Mouse (Mus musculus) layer of hippocampus, adult 9-10 months (tissue): ENCODE measurements around the gene Pdia4.
A peak's percentile ranks its signal among the peaks of the same experiment; 100 is the strongest.
"Not testable (repeated sequence)": the region's sequence is repeated elsewhere in the genome, so short reads cannot be mapped to it uniquely, and the experiment has no call there.

Source experiments
- DNase-seq: peaks from one replicate; pipeline ENCODE4 v3.0.0; 2022; ENCODE audit warnings: low spot score

Pdia4 gene

DNA sequence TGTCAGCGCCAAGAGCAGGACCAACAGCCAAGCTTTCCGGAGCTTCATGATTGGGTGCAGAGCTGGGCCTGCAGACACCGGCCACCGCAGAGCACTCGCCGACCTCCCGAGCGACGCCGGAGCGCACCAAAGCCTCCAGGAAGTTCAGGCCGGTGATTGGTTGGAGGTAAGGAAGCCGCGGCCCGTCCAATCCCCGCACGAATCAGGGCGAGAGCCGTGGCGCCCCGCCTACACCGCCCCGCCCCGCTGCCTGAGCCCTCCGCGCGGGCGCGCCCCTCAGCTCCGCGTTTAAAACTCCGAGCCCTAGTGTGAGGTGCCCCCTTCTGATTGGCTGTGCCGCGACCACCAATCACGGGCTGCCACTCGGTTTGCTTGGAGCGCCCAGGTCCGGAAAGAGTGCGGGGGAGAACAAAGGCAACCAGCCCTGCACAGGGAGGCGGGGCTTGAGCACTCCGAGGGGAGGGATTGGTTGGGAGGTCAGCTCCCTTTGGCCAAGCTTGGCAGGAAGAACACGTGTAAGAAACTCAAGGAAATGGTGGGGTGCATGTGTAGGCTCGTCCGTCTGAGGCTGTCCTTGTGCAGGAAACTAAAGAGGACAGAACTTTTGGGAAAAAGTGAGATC is at the start of gene Pdia4:
Pdia4 (minus strand) TSS at position 174 of the 622 bp plus-strand sequence.
- DNase-seq: peak; percentile 90

DNA sequence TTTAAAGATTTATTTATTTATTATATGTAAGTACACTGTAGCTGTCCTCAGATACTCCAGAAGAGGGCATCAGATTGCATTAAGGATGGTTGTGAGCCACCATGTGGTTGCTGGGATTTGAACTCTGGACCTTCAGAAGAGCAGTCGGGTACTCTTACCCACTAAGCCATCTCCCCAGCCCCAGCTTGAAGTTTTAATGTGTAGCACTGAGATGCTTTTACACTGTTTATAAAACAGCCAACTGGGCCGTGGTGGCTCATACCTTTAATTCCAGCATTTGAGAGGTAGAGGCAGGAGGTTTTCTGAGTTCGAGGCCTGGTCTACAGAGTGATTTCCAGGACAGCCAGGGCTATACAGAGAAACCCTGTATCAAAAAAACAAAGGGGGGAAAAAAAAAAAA is 44.5 kb upstream of the Pdia4 start:
- DNase-seq: not testable (repeated sequence)

DNA sequence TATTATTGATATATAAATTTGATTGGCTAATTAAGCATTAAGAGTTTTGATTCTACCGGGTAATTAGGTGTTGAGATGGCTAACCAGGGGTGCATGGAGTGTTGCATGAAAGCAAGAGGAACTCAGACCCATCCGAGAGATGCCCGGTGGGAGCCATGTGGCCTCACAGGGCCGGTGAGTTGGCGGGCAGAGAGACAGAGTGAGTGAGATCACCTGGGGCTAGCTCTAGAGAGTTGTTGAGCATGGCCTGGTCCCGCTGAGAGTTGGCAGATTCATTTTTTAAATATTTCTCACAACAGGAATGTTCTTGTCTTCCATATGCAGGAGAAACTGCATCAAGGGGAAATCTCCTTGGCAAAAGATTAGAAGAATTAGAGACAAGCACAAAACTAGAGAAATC is 44.0 kb upstream of the Pdia4 start:
- no peak for DNase-seq

DNA sequence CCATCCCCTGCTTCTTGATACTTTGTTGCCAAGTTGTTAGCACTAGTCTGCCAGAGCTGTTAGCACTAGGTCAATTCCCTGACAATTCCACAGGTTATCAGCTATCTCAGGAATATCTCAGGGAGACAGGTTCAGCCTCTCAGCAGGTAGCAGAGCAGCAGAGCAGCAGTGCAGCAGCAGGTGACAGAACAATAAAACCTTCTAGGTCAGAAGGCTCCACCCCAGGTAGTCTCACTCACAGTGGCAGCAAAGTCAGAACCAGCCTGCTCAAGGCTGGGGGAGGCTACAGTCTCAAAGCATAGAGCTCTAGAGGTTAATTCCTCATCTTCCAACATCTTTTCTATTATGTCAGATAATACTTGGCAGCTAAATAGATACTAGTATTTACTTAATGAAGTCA is 32.5 kb upstream of the Pdia4 start:
- no peak for DNase-seq

DNA sequence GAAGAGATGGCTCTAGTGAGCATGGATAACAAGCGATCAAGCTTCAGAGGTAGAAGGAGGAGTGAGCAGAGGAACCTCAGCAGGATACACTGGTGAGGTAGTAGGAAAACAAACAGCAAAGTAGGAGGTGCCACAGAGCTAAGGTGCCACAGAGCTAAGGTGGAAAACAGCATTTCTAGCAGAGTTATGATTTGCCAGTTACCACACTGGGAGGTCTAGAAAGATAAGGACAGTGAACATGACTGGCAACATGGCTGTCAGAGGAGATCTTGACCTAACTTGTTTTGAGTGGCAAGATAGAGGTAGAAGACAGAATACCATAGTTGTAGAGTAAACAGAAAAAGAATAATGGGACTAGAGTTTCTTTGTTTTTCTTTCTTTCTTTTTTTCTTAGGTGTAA is 29.1 kb upstream of the Pdia4 start:
- no peak for DNase-seq

DNA sequence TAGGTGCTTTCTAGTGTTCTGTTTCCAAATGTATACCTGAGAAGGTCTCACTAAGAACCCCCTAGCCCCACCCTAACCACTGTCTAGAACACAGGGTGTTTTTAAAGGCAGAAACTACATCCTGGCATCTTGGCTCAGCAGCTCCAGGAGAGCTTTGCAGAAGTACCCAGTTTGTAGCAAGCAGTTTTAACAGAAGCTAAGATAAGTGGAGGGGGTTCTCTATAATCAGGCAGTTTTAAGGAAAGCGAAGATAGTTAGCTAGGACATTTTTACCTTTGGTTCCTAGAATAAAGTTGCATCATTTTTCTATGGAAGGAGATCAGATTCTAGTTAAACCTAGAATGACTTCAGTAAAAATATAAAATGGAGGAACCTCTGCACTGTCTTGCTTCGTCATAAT is 28.6 kb upstream of the Pdia4 start:
- DNase-seq: no peak

DNA sequence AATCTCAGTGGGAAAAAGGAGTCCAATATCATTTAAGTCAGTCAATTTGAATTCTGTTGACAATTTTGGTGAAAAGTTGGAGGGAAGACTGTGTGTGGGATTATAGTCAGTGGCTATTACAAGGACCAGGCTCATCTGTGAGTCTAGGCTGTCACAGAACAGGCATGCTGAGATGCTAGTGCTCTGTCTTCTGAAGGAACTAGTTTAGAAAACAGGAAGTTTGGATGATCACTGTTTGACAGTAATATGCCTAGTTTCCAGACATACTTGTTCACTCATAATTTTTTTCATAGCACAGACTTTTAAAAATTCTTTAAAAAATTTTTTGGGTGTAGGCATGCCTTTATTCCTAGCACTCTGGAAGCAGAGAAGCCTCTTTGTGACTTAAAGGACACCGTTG is 27.8 kb upstream of the Pdia4 start:
- no peak for DNase-seq

DNA sequence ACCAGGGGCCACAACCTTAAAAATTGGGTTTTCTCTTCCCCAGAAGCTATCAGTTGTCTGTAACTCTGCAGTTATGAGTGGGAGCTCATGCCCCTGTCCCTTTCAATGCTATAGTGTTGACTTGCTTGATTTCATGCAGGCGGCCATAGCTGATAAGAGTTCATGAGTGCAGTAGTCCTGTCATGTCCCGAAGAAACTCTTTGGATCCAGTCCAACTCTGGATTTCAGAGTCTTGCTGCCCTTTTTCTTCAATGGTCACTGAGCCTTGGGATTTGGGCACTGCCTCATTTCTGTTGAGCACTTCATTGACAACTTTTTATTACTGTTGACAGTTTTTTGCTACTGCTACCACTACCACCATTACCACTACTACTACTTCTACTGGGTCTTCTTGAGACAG is 24.4 kb upstream of the Pdia4 start:
- no peak for DNase-seq

- peak; percentile 15 for DNase-seq
Observed at GRCm38 (mm10) chr6:47835984-47836521, 22.8 kb upstream of the Pdia4 start.

DNA sequence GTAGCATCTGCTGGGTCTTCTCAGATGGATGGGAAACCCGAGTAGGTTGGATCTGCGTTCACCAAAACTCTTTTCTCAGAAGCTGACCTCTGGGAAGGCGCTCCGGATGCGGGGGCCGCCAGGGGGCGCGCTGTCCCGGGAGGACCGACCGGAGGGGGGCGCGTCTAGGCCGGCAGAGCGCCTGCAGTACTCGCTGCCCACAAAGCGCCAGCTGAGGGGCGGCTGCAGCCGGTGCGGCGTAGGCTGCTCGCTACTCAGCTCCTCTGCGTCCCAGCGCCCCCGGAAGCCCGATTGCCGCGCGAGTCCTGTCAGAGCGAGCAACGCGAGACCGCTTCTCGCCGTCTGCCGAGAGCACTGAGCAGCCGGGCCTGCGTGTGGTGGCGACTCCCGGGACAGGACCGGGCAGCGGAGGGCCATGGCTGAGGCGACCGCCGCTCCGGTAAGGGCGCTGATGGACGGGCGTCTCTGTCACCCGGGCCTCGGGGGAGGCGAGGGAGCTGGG is 22.3 kb upstream of the Pdia4 start, which contains the start of gene Zfp398:
Zfp398 (plus strand) TSS at position 180 of the 502 bp plus-strand sequence.
- DNase-seq: peak; percentile 81

- no peak for DNase-seq
Observed at GRCm38 (mm10) chr6:47832220-47832619, 19.0 kb upstream of the Pdia4 start.

- peak; percentile 75 for DNase-seq
Observed at GRCm38 (mm10) chr6:47830104-47831078, 17.2 kb upstream of the Pdia4 start, which contains the start of gene Zfp786. TSS of gene Zfp786 (minus strand) at chr6:47830867.

DNA sequence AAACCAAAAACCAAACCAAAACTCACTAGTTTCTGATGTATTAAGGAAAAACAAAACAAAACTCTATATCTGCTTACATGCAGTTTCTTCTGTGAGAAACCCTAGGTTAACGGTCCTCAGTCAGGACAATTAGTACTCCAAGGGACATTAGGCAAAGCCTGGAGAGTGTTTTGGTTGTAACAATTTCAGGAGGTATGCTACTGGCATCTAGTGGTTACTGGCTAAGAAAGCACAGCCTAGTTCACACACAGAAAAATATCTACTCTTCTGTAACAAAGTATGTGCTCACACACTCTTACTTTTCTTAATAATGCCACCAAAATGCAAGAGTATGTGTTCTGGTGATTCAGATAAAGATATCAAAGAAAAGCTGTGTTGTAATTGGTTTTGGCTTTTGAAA is 15.7 kb upstream of the Pdia4 start:
- DNase-seq: no peak

DNA sequence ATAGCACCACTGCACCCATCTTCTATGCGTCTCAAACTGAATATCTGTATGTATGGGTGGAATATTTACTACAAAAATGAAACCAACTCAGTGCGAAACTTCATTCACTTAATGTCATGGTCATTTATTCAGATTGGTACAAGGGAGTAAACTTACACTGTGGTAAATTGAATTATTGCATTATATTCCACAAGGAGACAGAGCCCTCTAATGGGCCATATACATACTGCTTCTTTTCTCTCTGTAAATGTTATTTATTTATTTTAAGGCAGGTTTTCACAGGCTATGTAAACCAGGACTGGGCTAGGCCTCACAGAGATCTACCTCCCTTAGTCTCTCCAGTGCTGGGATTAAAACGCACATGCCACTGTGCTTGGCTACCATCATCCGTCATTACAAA is 14.2 kb upstream of the Pdia4 start:
- no peak for DNase-seq

- DNase-seq: no peak
Observed at GRCm38 (mm10) chr6:47824241-47824640, 11.0 kb upstream of the Pdia4 start.

- DNase-seq: no peak
Observed at GRCm38 (mm10) chr6:47821776-47822175, 8.5 kb upstream of the Pdia4 start.

GRCm38 (mm10) chr6:47821236-47821635 is 8.0 kb upstream of the Pdia4 start:
- no peak for DNase-seq

- DNase-seq: no peak
Observed at GRCm38 (mm10) chr6:47819626-47820325, 6.5 kb upstream of the Pdia4 start.

- DNase-seq: no peak
Observed at GRCm38 (mm10) chr6:47818721-47819120, 5.5 kb upstream of the Pdia4 start.

GRCm38 (mm10) chr6:47816151-47816550 is 2.9 kb upstream of the Pdia4 start:
- no peak for DNase-seq

GRCm38 (mm10) chr6:47812271-47812915 is 837 bp downstream of the Pdia4 start:
- DNase-seq: no peak

- DNase-seq: no peak
Observed at GRCm38 (mm10) chr6:47811324-47811723, 1.9 kb downstream of the Pdia4 start.
